Mouse (Mus musculus) gastrocnemius, adult 2 months (tissue): ENCODE data around the gene 9630041A04Rik. TPM values are rescaled to one million over a fixed set of nuclear protein-coding genes. Genes with fewer than 3 reads are reported as not detected.

Experiments used
- DNase-seq: peaks from one replicate; pipeline ENCODE4 v3.0.0; 2022
- H3K27ac ChIP-seq: fragments of 200-600 bp; 2 replicates; pipeline ENCODE4 v1.8.1; 2022; ENCODE audit warnings: mild to moderate bottlenecking
- H3K4me3 ChIP-seq: fragments of 200-600 bp; 2 replicates; pipeline ENCODE4 v1.8.1; 2022; ENCODE audit warnings: mild to moderate bottlenecking, moderate library complexity
- CTCF ChIP-seq: fragments of 200-600 bp; IDR thresholded peaks from 2 replicates; pipeline ENCODE4 v1.8.1; 2022; ENCODE audit warnings: antibody characterized with exemption, mild to moderate bottlenecking, moderate library complexity
- intact Hi-C: fragments of 180-260 bp; cut with DNase I; formaldehyde crosslinking; loops from one replicate; pipeline ENCODE4 v1.15.1; 2025
- total RNA-seq, 2 experiments: library from RNA; stranded (reverse); gene quantifications; 2 replicates each; pipeline ENCODE4 v1.2.3; 2021

Gene 9630041A04Rik
- total RNA-seq, 2 experiments from 2014 or later = not detected

DNA sequence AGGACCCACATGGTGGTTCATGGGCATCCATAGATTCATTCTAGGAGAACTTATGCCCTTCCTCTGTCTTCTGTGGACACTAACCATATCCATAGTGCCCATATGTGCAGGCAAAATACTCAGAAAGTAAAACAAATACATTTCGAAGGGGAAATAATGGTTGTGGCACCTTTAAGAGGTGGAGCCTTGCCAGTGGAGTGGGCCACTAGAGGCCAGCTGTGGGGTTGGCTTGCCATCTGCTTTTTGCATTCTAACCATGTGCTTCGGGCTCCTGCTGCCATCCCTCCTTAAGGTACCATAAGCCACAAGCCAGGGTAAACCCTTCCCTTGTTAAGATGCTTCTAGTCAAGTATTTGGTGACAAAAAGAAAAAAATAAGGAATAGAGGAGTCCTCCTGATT, 119.5 kb downstream of the 9630041A04Rik start:
- no peak overlapping the region for H3K4me3 ChIP-seq
- DNase-seq = no peak
- intact Hi-C loops = no loop called here
- TF ChIP-seq CTCF = no peak
- H3K27ac ChIP-seq = no peak overlapping the region

DNA sequence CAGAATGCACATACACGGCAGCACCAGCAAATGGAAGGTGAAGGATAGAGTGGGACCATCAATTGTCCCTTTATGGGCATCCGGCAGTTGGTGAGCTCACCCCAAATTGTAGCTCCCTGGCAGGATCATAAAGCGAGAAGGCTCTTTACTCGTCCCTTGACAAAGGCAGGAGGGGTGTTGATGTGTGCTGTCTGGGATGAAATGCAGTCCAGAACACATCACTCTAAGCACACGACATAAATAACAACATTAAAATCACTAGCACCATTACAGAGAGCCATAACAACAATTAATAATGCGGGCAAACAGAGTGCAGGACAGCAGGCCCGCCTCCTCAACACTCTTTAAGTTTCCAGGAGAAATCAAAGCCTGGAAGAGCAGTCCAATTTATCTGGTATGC, 120.7 kb downstream of the 9630041A04Rik start:
- Histone ChIP-seq H3K4me3 (no peak overlapping the region), H3K27ac (no peak overlapping the region)
- intact Hi-C loops = no loop called here
- no peak for DNase-seq
- no peak for TF ChIP-seq CTCF

DNA sequence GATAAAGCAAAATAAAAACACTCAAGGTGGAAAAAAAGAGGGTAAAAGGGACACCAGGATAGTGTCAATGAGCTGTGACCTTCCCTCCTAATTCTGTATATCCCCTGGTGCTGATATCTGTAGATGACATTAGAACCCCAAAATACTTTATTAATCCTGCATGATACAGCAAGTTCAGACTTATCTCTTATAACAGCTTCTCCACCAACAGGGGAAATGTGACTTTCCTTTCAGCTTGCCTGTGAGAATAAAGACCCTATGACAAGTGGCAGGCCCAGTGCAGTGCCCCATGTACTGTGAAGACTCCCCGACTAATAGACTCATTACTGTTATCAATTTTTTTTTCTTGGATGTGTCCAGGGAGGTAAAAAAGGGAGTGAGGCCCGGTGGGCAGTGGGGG, 125.3 kb downstream of the 9630041A04Rik start:
- intact Hi-C loops = no loop called here
- no peak overlapping the region for H3K4me3 ChIP-seq
- H3K27ac ChIP-seq = no peak overlapping the region
- DNase-seq = no peak
- TF ChIP-seq CTCF = no peak

- H3K27ac ChIP-seq = no peak overlapping the region
- intact Hi-C loops = loop anchor here (5.0 kb wide), 1 partner anchor 128 kb away; the partner anchor contains the start of gene 9630041A04Rik
- no peak for DNase-seq
- no peak overlapping the region for H3K4me3 ChIP-seq
- no peak for TF ChIP-seq CTCF
These were observed 128.4 kb downstream of the 9630041A04Rik start for GRCm38 (mm10) chr9:101990032-101990431.

DNA sequence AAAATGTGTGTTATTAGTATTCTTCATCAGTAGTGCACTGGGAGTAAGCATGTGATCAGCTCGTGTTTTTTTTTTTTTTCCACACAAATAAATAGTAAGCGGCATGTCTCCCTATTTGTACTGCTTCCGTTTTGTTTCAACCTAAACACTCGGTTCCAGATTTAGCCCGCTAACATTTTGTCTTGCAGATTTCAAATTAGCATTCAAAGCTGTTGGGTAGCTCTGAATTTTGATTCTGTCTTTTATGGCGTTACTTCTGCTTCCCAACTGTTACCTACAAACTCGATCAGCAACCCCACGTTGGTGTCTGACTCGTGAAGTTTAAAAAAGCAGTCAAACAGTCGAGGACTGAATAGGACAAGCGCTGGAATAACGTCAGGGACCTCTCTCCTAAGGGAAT, 129.2 kb downstream of the 9630041A04Rik start:
- H3K27ac ChIP-seq = no peak overlapping the region
- intact Hi-C loops = loop anchor here (5.0 kb wide), 1 partner anchor 129 kb away; the partner anchor contains the start of gene 9630041A04Rik
- no peak for DNase-seq
- H3K4me3 ChIP-seq = no peak overlapping the region
- no peak for TF ChIP-seq CTCF
